Mouse (Mus musculus) limb, embryonic 11.5 days (tissue): ENCODE data around the gene Tbcd. TPM values are rescaled to one million over a fixed set of nuclear protein-coding genes. Genes with fewer than 3 reads are reported as not detected.
A peak's percentile ranks its signal among the peaks of the same experiment; 100 is the strongest.

Experiments
- ATAC-seq: fragments of 200-750 bp; cut with Nextera tagmentation; 2 replicates; pipeline ENCODE4 v1.8.0; 2017; ENCODE audit warnings: low read depth; ENCODE audit not compliant: insufficient number of reproducible peaks, low FRiP score, low TSS enrichment
- DNase-seq: peaks from one replicate; pipeline ENCODE4 v3.0.0-alpha.2; 2015; ENCODE audit warnings: low spot score
- H3K27ac ChIP-seq: fragments of 300-500 bp; sonication (generic); replicated peaks from 2 replicates; pipeline ENCODE4 v1.5.1; 2014; ENCODE audit warnings: low read depth, mild to moderate bottlenecking, low read length
- H3K27me3 ChIP-seq: fragments of 300-500 bp; sonication (generic); 2 replicates; pipeline ENCODE4 v1.6.1; 2014; ENCODE audit warnings: mild to moderate bottlenecking, low read length, mixed read lengths; ENCODE audit not compliant: control insufficient read depth, insufficient read depth
- H3K36me3 ChIP-seq: fragments of 300-500 bp; sonication (generic); 2 replicates; pipeline ENCODE4 v1.6.1; 2014; ENCODE audit warnings: mild to moderate bottlenecking, low read length, moderate library complexity, mixed read lengths; ENCODE audit not compliant: control insufficient read depth, insufficient read depth
- H3K4me1 ChIP-seq: fragments of 300-500 bp; sonication (generic); 2 replicates; pipeline ENCODE4 v1.6.1; 2014; ENCODE audit warnings: low read length, mixed read lengths; ENCODE audit not compliant: control insufficient read depth, insufficient read depth
- H3K4me2 ChIP-seq: fragments of 300-500 bp; sonication (generic); 2 replicates; pipeline ENCODE4 v1.6.1; 2014; ENCODE audit warnings: low read depth, mild to moderate bottlenecking, moderate library complexity; ENCODE audit not compliant: severe bottlenecking
- H3K4me3 ChIP-seq: fragments of 300-500 bp; sonication (generic); 2 replicates; pipeline ENCODE4 v1.5.1; 2014; ENCODE audit warnings: low read depth, low read length
- H3K9ac ChIP-seq: fragments of 300-500 bp; sonication (generic); 2 replicates; pipeline ENCODE4 v1.6.1; 2014; ENCODE audit warnings: mild to moderate bottlenecking, low read length
- H3K9me3 ChIP-seq: fragments of 300-500 bp; sonication (generic); 2 replicates; pipeline ENCODE4 v1.6.1; 2016; ENCODE audit warnings: low read length; ENCODE audit not compliant: control insufficient read depth
- WGBS: fragments of 180-500 bp; shearing (Covaris S2); extraction: QIAGEN DNeasy Blood & Tissue Kit; methylation state at CpG from one replicate; pipeline ENCODE4 v1.1.7; 2014; 5-methylcytosine and 5-hydroxymethylcytosine counted together
- polyA plus RNA-seq: library from polyadenylated mRNA; unstranded; fragments of >200 nt; fragmentation: Nextera tagmentation; extraction: Ambion mirVana; gene quantifications from 2 replicates; pipeline ENCODE4 v1.2.1, GENCODE M21; 2014

The Tbcd gene
- polyA plus RNA-seq, 1 experiment from 2014 or later = 35.4 TPM

DNA sequence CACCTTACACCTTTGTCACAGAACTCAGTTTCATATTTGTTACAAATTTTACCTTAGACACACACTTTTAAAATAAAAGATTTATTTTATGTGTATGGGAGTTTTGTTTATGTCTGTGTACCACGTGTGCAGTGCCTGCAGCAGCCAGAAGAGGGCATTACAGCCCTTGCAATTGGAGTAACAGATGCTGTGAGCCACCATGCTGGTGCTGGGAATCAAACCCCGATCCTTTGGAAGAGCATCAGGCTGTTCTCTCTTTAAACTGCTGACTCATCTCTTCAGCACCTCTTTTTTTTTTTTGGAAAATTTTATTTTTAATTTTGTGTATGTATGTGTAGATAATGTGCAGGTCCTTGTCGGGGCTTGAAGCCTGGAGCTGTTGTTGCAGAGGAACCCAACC is 6.1 kb downstream of the Tbcd start:
- WGBS = 90% methylated on average over 3 of the region's 3 CpGs
- peaks cover 5% of the 10 kb centered on the region; the same call in 1 of the 2 replicates for H3K36me3 ChIP-seq
- no peak for ATAC-seq

GRCm38 (mm10) chr11:121467408-121467807 is 15.7 kb downstream of the Tbcd start:
- peaks cover 5% of the 10 kb centered on the region; the same call in 1 of the 2 replicates for H3K36me3 ChIP-seq

More for the DNA sequence above, 6.1 kb downstream of the Tbcd start:
- Histone ChIP-seq H3K9me3 (no peaks in the 10 kb centered on the region), H3K4me3 (no peak overlapping the region), H3K4me2 (no peak overlapping the region), H3K4me1 (no peaks in the 10 kb centered on the region), H3K27me3 (no peaks in the 10 kb centered on the region), H3K27ac (no peak overlapping the region), H3K9ac (no peak overlapping the region)
- DNase-seq = no peak

GRCm38 (mm10) chr11:121474831-121475230 is 23.1 kb downstream of the Tbcd start:
- Histone ChIP-seq H3K27me3 (no peaks in the 10 kb centered on the region), H3K4me3 (no peak overlapping the region), H3K9ac (no peak overlapping the region), H3K4me1 (no peaks in the 10 kb centered on the region), H3K9me3 (no peaks in the 10 kb centered on the region), H3K4me2 (no peak overlapping the region), H3K36me3 (peaks cover 2% of the 10 kb centered on the region; the same call in 1 of the 2 replicates), H3K27ac (no peak overlapping the region)
- no peak for DNase-seq
- no peak for ATAC-seq
- 80% methylated on average over 3 of the region's 3 CpGs for WGBS

More at GRCm38 (mm10) chr11:121467408-121467807, 15.7 kb downstream of the Tbcd start:
- H3K27ac ChIP-seq = no peak overlapping the region
- no peaks in the 10 kb centered on the region for H3K27me3 ChIP-seq
- no peak for ATAC-seq
- no peaks in the 10 kb centered on the region for H3K4me1 ChIP-seq
- no peak overlapping the region for H3K9ac ChIP-seq
- DNase-seq = no peak
- WGBS = 91% methylated on average over 6 of the region's 6 CpGs
- no peaks in the 10 kb centered on the region for H3K9me3 ChIP-seq
- no peak overlapping the region for H3K4me2 ChIP-seq
- H3K4me3 ChIP-seq = no peak overlapping the region

DNA sequence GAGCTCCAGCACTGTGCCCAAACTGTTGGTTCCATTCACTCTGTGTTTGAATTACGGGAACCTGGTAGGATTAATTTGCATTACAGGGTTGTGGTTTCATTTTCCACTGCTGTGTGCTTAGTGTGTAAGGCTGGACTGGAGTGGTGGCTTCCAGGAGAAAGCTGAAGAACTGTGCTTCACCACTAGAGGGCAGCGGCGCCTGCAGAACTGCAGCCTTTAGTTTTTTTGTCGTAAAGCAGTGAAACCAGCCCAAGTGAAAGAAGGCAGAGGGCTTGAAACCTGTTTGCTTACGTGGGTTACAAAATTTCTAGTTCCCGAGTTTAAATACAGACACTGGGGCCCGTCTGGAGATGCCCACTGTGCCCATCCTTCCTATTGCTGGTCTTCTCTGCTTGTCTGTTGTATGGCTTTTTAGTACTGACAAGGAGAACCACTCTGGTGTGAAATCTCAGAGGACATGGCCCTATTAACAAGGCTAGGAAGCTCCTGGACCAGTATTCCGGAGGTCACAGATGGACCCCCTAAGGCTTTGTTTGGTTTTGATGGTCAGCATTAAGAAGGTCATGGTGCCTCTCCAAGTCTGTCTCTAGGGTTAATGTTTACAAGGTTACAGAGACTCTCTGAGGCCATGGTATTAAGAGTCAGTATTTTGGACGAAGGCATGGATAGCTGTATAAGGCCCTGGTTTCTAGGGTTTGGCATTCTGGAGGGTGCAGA is 24.1 kb downstream of the Tbcd start:
- peaks cover 2% of the 10 kb centered on the region; the same call in 1 of the 2 replicates for H3K36me3 ChIP-seq
- DNase-seq = peak; percentile 80
- ATAC-seq = no peak
- no peaks in the 10 kb centered on the region for H3K4me1 ChIP-seq
- H3K4me3 ChIP-seq = no peak overlapping the region
- H3K27ac ChIP-seq = no peak overlapping the region
- H3K27me3 ChIP-seq = no peaks in the 10 kb centered on the region
- H3K9me3 ChIP-seq = no peaks in the 10 kb centered on the region
- H3K9ac ChIP-seq = no peak overlapping the region
- no peak overlapping the region for H3K4me2 ChIP-seq
- WGBS = 40% methylated on average over 9 of the region's 9 CpGs

GRCm38 (mm10) chr11:121479476-121480203 is 27.9 kb downstream of the Tbcd start:
- Histone ChIP-seq H3K36me3 (peaks cover 2% of the 10 kb centered on the region; the same call in 1 of the 2 replicates), H3K9me3 (no peaks in the 10 kb centered on the region), H3K4me1 (no peaks in the 10 kb centered on the region), H3K9ac (no peak overlapping the region), H3K4me2 (no peak overlapping the region), H3K27ac (no peak overlapping the region), H3K4me3 (no peak overlapping the region), H3K27me3 (no peaks in the 10 kb centered on the region)
- DNase-seq = no peak
- ATAC-seq = no peak
- 87% methylated on average over 15 of the region's 15 CpGs for WGBS

GRCm38 (mm10) chr11:121481129-121481528 is 29.4 kb downstream of the Tbcd start:
- WGBS = 93% methylated on average over 2 of the region's 2 CpGs
- Histone ChIP-seq H3K9me3 (no peaks in the 10 kb centered on the region), H3K9ac (no peak overlapping the region), H3K27me3 (no peaks in the 10 kb centered on the region), H3K4me1 (no peaks in the 10 kb centered on the region), H3K27ac (no peak overlapping the region), H3K4me3 (no peak overlapping the region), H3K4me2 (no peak overlapping the region), H3K36me3 (peaks cover 2% of the 10 kb centered on the region; the same call in 1 of the 2 replicates)
- ATAC-seq = no peak
- no peak for DNase-seq

DNA sequence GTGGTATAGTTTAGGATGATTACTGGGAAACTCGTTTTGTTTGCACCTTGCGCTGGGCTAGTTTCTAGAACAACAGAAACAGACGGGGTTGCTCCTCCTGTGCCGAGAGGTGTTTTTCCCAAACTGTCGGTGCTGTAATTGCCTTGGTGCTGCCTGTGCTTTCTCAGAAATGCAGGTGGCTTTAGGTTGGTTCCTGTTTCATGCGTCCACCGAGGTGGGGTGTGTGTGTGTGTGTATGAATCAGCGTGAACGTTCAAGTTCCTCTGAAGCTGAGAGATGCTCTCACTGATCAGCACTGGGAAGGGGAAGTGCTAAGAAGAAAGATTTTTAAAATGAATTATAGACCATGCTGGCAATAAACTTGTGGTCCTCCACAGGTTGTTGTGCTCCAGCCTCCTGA is 34.1 kb downstream of the Tbcd start:
- Histone ChIP-seq H3K4me1 (no peaks in the 10 kb centered on the region), H3K27me3 (no peaks in the 10 kb centered on the region), H3K9ac (no peak overlapping the region), H3K4me3 (no peak overlapping the region), H3K36me3 (no peaks in the 10 kb centered on the region), H3K27ac (no peak overlapping the region), H3K9me3 (no peaks in the 10 kb centered on the region), H3K4me2 (no peak overlapping the region)
- 81% methylated on average over 9 of the region's 9 CpGs for WGBS
- DNase-seq = no peak
- no peak for ATAC-seq

DNA sequence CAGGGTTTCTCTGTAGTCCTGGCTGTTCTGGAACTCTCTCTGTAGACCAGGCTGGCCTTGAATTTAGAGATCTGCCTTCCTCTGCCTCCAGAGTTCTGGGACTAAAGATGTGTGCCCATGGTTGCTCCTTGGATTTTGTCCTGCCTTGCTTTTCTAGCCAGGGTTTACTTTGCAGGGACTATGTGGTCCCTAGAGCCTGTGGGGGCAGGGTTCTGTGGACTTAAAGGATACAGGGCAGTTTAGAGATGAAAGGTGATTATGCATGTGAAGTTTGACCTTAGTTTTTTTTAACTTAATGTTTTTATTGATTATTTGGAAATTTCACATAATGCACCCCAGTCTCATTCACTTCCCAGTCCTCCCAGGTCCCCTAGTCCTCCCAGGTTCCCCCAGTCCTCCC is 38.9 kb downstream of the Tbcd start:
- H3K36me3 ChIP-seq = no peaks in the 10 kb centered on the region
- no peak overlapping the region for H3K4me2 ChIP-seq
- H3K4me3 ChIP-seq = no peak overlapping the region
- no peak overlapping the region for H3K27ac ChIP-seq
- ATAC-seq = no peak
- H3K9ac ChIP-seq = no peak overlapping the region
- no peaks in the 10 kb centered on the region for H3K4me1 ChIP-seq
- no peaks in the 10 kb centered on the region for H3K9me3 ChIP-seq
- H3K27me3 ChIP-seq = no peaks in the 10 kb centered on the region
- no peak for DNase-seq
